Mouse (Mus musculus): ENCODE measurements around the gene Zfp719. TPM values are rescaled to one million over a fixed set of nuclear protein-coding genes. Genes with fewer than 3 reads are reported as not detected.

Gene Zfp719
- 12.7 and 15.7 TPM in 2 replicates for polyA plus RNA-seq (2016; fragmentation: Nextera tagmentation; extraction: Ambion mirVana)

GRCm38 (mm10) chr7:43579440-43580171, at the start of gene Zfp719:
Gene Zfp719, plus strand, starts transcription at chr7:43579610.
- no peaks in the 10 kb centered on the region for H3K27me3 ChIP-seq (ENCODE audit: insufficient read depth, poor library complexity, severe bottlenecking)
- peak within 1 kb of the TSS; percentile 87 for H3K27ac ChIP-seq
- peaks cover 27% of the 10 kb centered on the region for H3K36me3 ChIP-seq
- peak within 1 kb of the TSS; percentile 63 for H3K4me3 ChIP-seq
- H3K9me3 ChIP-seq = no peaks in the 10 kb centered on the region
- DNase-seq (ENCODE audit: low spot score) = peak; percentile 93
- WGBS = under 1% methylated on average over 37 of the region's 37 CpGs
- H3K4me1 ChIP-seq (replicated peaks) = peaks cover 21% of the 10 kb centered on the region

- Histone ChIP-seq H3K9me3 (no peaks in the 10 kb centered on the region), H3K4me1 (replicated peaks) (no peaks in the 10 kb centered on the region), H3K4me3 (no peak overlapping the region), H3K36me3 (no peaks in the 10 kb centered on the region), H3K27me3 (ENCODE audit: insufficient read depth, poor library complexity, severe bottlenecking) (no peaks in the 10 kb centered on the region), H3K27ac (no peak overlapping the region)
- 77% methylated on average over 8 of the region's 8 CpGs for WGBS
- DNase-seq (ENCODE audit: low spot score) = no peak
Observed at GRCm38 (mm10) chr7:43530216-43530785, 49.1 kb upstream of the Zfp719 start.

GRCm38 (mm10) chr7:43532936-43533505, 46.4 kb upstream of the Zfp719 start:
- Histone ChIP-seq H3K9me3 (no peaks in the 10 kb centered on the region), H3K36me3 (no peaks in the 10 kb centered on the region), H3K4me1 (replicated peaks) (no peaks in the 10 kb centered on the region), H3K27me3 (ENCODE audit: insufficient read depth, poor library complexity, severe bottlenecking) (no peaks in the 10 kb centered on the region), H3K27ac (no peak overlapping the region), H3K4me3 (no peak overlapping the region)
- no peak for DNase-seq (ENCODE audit: low spot score)
- 89% methylated on average over 9 of the region's 9 CpGs for WGBS

GRCm38 (mm10) chr7:43538524-43538923, 40.9 kb upstream of the Zfp719 start:
- H3K4me3 ChIP-seq = no peak overlapping the region
- H3K36me3 ChIP-seq = no peaks in the 10 kb centered on the region
- no peak for DNase-seq (ENCODE audit: low spot score)
- no peak overlapping the region for H3K27ac ChIP-seq
- no peaks in the 10 kb centered on the region for H3K4me1 ChIP-seq (replicated peaks)
- no peaks in the 10 kb centered on the region for H3K9me3 ChIP-seq
- WGBS = 72% methylated on average over 4 of the region's 4 CpGs
- H3K27me3 ChIP-seq (ENCODE audit: insufficient read depth, poor library complexity, severe bottlenecking) = no peaks in the 10 kb centered on the region

- Histone ChIP-seq H3K36me3 (no peaks in the 10 kb centered on the region), H3K4me1 (replicated peaks) (no peaks in the 10 kb centered on the region), H3K27ac (no peak within 1 kb of the TSS), H3K9me3 (no peaks in the 10 kb centered on the region), H3K4me3 (no peak within 1 kb of the TSS), H3K27me3 (ENCODE audit: insufficient read depth, poor library complexity, severe bottlenecking) (no peaks in the 10 kb centered on the region)
- DNase-seq (ENCODE audit: low spot score) = no peak
- 83% methylated on average over 7 of the region's 7 CpGs for WGBS
Observed at GRCm38 (mm10) chr7:43544225-43544977, 35.0 kb upstream of the Zfp719 start, which contains the start of gene Cd33. Gene Cd33, minus strand, starts transcription at chr7:43544428.

GRCm38 (mm10) chr7:43545656-43546545, 33.5 kb upstream of the Zfp719 start:
- Histone ChIP-seq H3K4me1 (replicated peaks) (no peaks in the 10 kb centered on the region), H3K4me3 (no peak overlapping the region), H3K27me3 (ENCODE audit: insufficient read depth, poor library complexity, severe bottlenecking) (no peaks in the 10 kb centered on the region), H3K36me3 (no peaks in the 10 kb centered on the region), H3K9me3 (no peaks in the 10 kb centered on the region), H3K27ac (no peak overlapping the region)
- DNase-seq (ENCODE audit: low spot score) = no peak
- WGBS = 69% methylated on average over 7 of the region's 7 CpGs

- Histone ChIP-seq H3K9me3 (no peaks in the 10 kb centered on the region), H3K36me3 (no peaks in the 10 kb centered on the region), H3K4me1 (replicated peaks) (no peaks in the 10 kb centered on the region), H3K27me3 (ENCODE audit: insufficient read depth, poor library complexity, severe bottlenecking) (no peaks in the 10 kb centered on the region), H3K4me3 (no peak overlapping the region), H3K27ac (no peak overlapping the region)
- no peak for DNase-seq (ENCODE audit: low spot score)
- 32% methylated on average over 5 of the region's 5 CpGs for WGBS
Observed at GRCm38 (mm10) chr7:43547666-43548065, 31.7 kb upstream of the Zfp719 start.

GRCm38 (mm10) chr7:43548206-43548605, 31.2 kb upstream of the Zfp719 start:
- Histone ChIP-seq H3K27ac (no peak overlapping the region), H3K36me3 (no peaks in the 10 kb centered on the region), H3K4me1 (replicated peaks) (no peaks in the 10 kb centered on the region), H3K4me3 (no peak overlapping the region), H3K9me3 (no peaks in the 10 kb centered on the region), H3K27me3 (ENCODE audit: insufficient read depth, poor library complexity, severe bottlenecking) (no peaks in the 10 kb centered on the region)
- WGBS = 83% methylated on average over 4 of the region's 4 CpGs
- no peak for DNase-seq (ENCODE audit: low spot score)

- H3K9me3 ChIP-seq = no peaks in the 10 kb centered on the region
- no peak overlapping the region for H3K4me3 ChIP-seq
- no peak overlapping the region for H3K27ac ChIP-seq
- DNase-seq (ENCODE audit: low spot score) = no peak
- H3K27me3 ChIP-seq (ENCODE audit: insufficient read depth, poor library complexity, severe bottlenecking) = no peaks in the 10 kb centered on the region
- H3K4me1 ChIP-seq (replicated peaks) = 0 out of 2 replicates have a peak, but pooled peaks cover 2% of the 10 kb centered on the region
- H3K36me3 ChIP-seq = no peaks in the 10 kb centered on the region
- 79% methylated on average over 4 of the region's 4 CpGs for WGBS
Observed at GRCm38 (mm10) chr7:43553153-43553552, 26.3 kb upstream of the Zfp719 start.

- no peak overlapping the region for H3K4me3 ChIP-seq
- WGBS = 63% methylated on average over 3 of the region's 3 CpGs
- no peaks in the 10 kb centered on the region for H3K9me3 ChIP-seq
- H3K4me1 ChIP-seq (replicated peaks) = 0 out of 2 replicates have a peak, but pooled peaks cover 2% of the 10 kb centered on the region
- DNase-seq (ENCODE audit: low spot score) = no peak
- H3K27ac ChIP-seq = no peak overlapping the region
- no peaks in the 10 kb centered on the region for H3K36me3 ChIP-seq
- H3K27me3 ChIP-seq (ENCODE audit: insufficient read depth, poor library complexity, severe bottlenecking) = no peaks in the 10 kb centered on the region
Observed at GRCm38 (mm10) chr7:43554550-43554949, 24.9 kb upstream of the Zfp719 start.

- H3K4me3 ChIP-seq = no peak overlapping the region
- WGBS = 91% methylated on average over 5 of the region's 5 CpGs
- 0 out of 2 replicates have a peak, but pooled peaks cover 2% of the 10 kb centered on the region for H3K4me1 ChIP-seq (replicated peaks)
- no peaks in the 10 kb centered on the region for H3K36me3 ChIP-seq
- DNase-seq (ENCODE audit: low spot score) = no peak
- H3K27me3 ChIP-seq (ENCODE audit: insufficient read depth, poor library complexity, severe bottlenecking) = no peaks in the 10 kb centered on the region
- no peak overlapping the region for H3K27ac ChIP-seq
- H3K9me3 ChIP-seq = no peaks in the 10 kb centered on the region
Observed at GRCm38 (mm10) chr7:43555351-43555750, 24.1 kb upstream of the Zfp719 start.

- Histone ChIP-seq H3K4me1 (replicated peaks) (0 out of 2 replicates have a peak, but pooled peaks cover 2% of the 10 kb centered on the region), H3K36me3 (no peaks in the 10 kb centered on the region), H3K27me3 (ENCODE audit: insufficient read depth, poor library complexity, severe bottlenecking) (no peaks in the 10 kb centered on the region), H3K4me3 (no peak overlapping the region), H3K27ac (no peak overlapping the region), H3K9me3 (no peaks in the 10 kb centered on the region)
- DNase-seq (ENCODE audit: low spot score) = no peak
- WGBS = 90% methylated on average over 1 of the region's 1 CpGs
Observed at GRCm38 (mm10) chr7:43556901-43557300, 22.5 kb upstream of the Zfp719 start.

Data from hindbrain, embryonic 10.5 days (tissue).